Mouse (Mus musculus) G1E (cell line): ENCODE measurements at regions not wholly inside any gene's neighbourhood (a gene's known extent, or its start where the extent isn't known, plus 50 kb on each side); places are given as distances from the start of the nearest gene placed in this dataset.

Source experiments
- CTCF ChIP-seq: IDR thresholded peaks from 2 replicates; pipeline ENCODE4 v1.5.1; 2012; ENCODE audit warnings: low read depth, low read length, inconsistent platforms, mixed read lengths
- GATA2 ChIP-seq: IDR thresholded peaks from 2 replicates; pipeline ENCODE4 v1.6.1; 2012; ENCODE audit warnings: low read depth, low read length, inconsistent platforms, borderline replicate concordance

DNA sequence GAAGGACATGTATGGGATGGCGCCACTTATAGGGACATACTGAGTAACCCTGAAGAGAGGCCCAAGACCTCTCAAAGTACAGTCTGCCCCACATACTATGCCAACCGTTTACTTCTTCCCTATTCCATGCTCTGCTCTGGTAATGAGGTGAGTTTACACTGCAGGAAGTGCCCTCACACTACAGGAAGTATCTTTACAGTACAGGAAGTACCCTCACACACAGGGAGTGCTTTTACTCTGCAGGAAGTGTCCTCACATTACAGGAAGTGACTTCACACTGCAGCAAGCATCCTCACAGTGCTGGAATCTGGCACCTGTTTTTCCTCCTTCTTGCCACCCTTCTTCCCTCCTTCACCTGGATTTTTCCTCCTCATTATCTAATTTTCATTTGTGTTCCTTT is 331.4 kb downstream of the Fam49a start:
- TF ChIP-seq CTCF: no peak
- no peak for TF ChIP-seq GATA2
